Mouse (Mus musculus): Measurements from ENCODE around the gene Efr3b.

Efr3b gene

GRCm38 (mm10) chr12:3917668-3918341, 120.9 kb downstream of the Efr3b start:
- in situ Hi-C loops (cut with MboI; ENCODE audit: low sequenced_read_pairs), result no loop called here

- in situ Hi-C loops (cut with MboI; ENCODE audit: low sequenced_read_pairs), result no loop called here
These were observed 122.9 kb downstream of the Efr3b start for GRCm38 (mm10) chr12:3915852-3916251.
